Mouse (Mus musculus): ENCODE measurements around the gene Plac9b.
"Not testable (repeated sequence)": the region's sequence is repeated elsewhere in the genome, so short reads cannot be mapped to it uniquely, and the experiment has no call there.

The Plac9b gene

DNA sequence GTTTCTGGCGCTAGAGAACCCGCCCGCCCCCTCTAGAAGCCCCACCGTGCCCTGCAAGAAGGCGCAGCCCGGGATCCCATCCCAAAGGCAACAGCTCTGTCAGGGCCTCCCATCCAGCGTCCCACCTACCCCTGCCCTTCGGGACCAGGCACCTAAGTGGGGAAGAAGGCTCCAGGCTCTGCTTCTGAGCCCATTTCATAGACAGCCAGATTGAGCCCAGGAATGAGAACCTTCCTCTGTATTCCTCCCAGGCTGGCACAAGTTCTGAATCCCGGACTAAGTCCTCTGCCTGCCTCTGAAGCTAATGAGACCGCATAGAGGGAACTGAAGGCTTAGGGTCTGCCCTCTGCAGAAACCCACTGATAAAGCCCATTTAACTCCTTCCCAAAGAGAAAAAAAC is at the start of gene Plac9b:
Gene Plac9b (minus strand): TSS at position 101 of the 400 bp plus-strand sequence.
- DNase-seq (ENCODE audit: low read depth, low spot score) = not testable (repeated sequence)

DNA sequence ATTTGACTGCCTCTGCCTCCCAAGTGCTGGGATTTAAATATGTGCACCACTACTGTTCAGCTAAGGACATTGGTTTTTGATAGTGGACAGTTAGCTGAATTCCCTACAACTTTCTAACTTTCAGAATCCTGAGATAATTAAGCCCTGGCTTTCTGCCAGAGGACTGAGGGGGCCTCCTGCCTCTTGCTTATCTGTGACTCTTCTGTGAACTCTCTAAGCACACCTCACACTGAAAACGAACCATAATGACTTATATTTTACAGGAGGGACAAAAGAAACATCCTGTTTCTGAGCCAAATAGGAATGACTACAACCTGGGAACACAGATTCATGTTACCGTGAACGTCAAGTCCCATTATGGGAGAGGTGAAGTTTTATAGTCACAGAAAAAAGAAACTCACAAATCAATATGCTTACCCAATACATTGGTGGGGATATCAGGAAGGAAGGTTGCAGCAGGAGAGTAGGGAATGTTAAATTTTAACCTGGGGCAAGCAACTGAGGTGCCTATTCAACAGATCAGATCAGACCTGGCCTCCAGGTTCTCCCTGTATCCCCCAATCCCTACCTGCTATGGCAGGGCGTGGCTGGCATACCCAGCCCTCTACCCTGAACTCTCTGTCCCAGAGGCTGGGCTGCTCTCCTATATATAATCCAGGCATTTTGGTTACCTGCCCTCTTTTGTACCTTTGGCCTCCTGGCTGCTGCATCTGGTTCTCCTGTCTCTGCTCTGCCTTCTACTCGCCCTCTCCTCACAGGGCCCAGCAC is 34.1 kb upstream of the Plac9b start:
- not testable (repeated sequence) for DNase-seq (ENCODE audit: low read depth, low spot score)

DNA sequence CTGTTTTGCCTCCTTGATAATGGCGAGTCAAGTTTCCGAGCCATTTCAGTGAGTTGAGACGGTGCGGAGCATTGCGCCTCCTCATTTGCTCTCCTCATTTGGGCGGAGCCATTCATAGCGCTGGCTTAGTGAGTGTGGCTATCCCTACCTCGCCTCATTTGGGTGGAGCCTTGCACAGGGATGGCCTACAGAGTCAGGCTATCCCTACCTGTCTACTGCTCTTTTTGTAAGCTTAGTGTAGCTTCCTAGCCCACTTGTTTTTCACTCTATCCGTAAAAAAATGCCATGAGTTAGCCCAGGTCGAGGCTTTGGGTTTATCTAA is 24.6 kb upstream of the Plac9b start, which contains the start of gene Tmem254b:
Gene Tmem254b (minus strand): TSS at position 116 of the 322 bp plus-strand sequence.
- not testable (repeated sequence) for DNase-seq (ENCODE audit: low read depth, low spot score)

DNA sequence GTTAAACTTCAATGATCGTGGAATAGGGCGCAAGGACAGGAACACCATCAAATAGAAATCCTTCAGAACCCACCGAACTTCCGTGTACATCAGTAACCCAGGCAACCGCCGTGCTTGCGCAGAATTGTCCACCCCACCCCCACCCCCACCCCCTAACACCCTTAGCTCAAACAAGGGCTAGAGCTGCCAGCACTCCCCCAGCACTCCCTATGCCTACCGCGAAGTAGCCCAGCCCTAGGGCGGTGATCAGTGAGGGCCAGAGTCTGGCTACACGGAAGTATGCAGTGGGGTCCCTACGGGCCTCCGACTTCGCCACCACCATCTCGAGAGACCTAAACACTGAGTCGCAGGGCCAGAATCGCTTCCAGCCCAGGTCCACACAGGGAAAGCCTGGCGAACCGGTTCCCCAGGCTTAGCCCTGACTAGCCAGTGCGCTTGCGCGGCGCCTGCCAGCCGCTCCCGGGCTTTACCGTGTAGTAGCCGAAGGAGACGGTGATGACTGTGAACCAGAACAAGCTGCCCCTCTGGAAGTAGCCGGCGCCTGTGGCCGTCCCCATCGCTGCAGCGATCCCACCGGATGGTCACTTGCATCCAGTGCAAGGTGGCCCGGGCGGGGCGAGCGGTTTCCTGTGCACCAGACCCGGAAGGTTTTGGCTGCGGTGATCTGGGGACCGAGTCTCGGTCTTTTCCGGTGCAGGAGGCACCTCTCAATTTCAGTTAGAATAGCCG is 24.1 kb upstream of the Plac9b start:
- not testable (repeated sequence) for DNase-seq (ENCODE audit: low read depth, low spot score)

DNA sequence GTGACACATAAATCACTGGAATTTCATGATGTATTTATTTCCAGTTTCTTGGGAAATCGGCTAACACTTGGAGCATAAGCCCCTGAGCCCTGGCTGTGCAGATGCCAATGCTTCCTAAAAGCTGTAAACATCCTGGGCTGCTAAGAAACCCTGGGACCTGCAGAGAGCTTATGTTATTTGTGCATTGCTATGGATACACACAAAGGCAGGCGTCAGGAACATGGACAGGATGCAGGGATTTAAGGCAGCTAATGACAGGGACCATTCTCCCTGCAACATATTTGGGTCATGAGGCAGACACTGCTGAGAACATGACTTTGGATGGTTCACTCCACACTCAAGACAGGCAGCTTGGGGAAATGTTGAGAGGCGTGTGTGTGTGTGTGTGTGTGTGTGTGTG is 15.6 kb upstream of the Plac9b start:
- DNase-seq (ENCODE audit: low read depth, low spot score) = not testable (repeated sequence)

DNA sequence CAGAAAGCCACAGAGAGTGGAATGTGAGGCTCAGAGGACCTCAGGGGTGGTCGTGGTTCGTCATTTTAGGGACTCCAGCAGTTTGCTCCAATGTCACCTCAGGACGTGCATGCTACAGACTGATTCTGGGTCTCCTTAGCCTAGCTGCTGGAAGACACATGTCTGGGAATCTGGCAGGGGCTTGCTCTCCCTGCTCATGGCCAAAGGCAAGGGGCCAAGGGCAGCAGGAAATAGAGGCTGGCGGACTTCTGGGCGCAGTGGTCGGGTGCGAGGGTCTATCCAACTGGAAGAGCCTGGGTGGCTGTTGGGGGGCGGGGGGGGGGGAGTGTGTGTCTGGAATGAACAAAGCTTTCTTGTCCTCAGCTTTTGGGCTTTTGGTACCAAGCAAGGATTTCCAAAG is 6.1 kb upstream of the Plac9b start:
- DNase-seq (ENCODE audit: low read depth, low spot score) = not testable (repeated sequence)

DNA sequence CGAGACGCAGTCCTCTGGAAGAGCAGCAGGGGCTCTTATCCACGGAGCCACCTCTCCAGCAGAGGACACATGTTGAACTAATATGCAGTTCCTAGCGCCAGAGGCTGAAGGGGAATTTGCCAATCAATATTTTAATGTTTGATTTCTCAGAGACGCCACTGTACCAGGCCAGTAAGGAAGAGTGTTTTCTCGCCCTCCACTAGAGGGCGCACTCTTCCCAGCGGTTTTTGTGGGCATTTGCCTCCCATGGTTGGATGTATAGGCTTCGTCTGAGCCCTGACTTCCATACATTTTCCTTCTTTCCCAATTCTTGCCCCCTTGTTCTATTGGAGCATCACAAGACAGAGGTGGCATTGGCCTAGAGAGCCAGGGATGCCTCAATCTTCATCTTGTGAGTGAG is 4.4 kb upstream of the Plac9b start:
- not testable (repeated sequence) for DNase-seq (ENCODE audit: low read depth, low spot score)

DNA sequence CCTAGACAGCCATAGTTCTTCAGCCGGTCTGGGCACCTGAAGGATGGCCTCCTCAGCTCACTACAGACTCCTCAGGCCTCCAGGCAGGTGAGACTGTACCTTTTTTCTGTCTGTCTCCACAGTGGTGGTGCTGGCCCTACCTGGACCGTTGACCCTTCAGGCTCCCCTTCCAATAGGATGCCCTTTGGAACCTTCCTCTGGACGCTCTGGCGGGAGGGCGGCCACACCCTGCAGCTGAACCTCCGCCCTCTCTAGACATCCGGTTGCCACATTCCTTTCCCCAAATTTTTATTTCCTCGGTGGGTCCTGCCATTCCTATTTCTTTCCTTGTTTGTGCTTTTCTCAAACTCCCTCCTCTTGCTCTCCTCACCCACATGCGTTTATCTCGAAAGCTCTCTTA is 620 bp downstream of the Plac9b start:
- not testable (repeated sequence) for DNase-seq (ENCODE audit: low read depth, low spot score)

DNA sequence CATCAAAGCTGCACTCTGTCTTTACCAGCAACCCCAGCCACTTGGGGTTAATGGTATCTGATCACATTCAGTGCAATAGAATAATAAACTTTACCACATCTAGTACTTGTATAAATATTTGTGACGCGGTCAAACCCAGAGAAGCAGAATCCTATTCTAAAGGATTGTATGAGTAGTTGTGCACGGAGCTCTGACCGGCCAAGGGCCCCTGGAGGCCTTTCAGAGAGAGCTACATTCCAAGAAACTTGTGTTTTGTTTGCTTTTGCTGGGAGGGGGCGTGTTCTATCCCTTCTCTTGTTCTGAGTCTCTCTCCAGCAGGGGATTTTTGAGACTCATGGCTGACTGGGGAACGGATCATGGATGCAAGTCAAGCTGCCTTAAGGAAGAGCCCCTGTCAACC is 7.3 kb downstream of the Plac9b start:
- not testable (repeated sequence) for DNase-seq (ENCODE audit: low read depth, low spot score)

DNA sequence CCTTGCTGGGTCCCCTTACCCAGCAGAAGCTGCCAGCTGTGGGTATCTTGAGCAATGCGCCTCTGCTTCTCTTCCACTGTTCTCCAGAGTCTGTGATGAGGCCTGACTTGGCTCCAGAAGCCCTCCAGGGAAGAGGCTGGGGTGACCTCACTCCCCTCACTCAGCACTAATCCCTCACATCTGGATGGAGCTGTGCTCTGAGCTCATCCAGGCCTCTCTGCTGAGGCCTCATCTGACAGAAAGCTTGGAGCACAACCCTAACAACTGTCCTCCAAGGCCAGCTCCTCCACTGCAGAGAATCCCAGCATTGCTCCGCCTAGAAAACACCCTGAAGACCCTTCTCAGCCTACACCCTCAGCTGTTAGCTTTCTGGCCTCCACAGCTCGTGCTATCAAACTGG is 8.3 kb downstream of the Plac9b start:
- not testable (repeated sequence) for DNase-seq (ENCODE audit: low read depth, low spot score)

DNA sequence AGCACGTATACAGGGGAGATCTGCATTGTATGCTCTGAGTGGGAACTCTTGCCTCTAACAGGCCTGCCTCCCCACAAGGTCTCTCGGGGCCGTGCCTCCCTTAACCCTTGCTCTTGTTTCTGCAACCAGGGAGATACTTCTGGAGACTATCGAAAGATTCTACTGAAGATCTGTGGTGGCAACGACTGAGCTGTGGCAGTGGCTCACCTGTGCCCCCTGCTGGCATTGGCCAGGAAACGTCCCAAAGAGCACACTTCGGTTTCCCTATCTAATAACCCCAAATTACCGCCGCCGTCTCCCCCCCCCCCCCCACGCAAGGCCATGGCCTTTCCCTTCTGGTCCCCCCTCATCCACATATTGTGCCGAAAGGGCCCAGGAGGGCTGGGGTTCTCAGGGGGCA is 17.0 kb downstream of the Plac9b start:
- DNase-seq (ENCODE audit: low read depth, low spot score) = not testable (repeated sequence)

DNA sequence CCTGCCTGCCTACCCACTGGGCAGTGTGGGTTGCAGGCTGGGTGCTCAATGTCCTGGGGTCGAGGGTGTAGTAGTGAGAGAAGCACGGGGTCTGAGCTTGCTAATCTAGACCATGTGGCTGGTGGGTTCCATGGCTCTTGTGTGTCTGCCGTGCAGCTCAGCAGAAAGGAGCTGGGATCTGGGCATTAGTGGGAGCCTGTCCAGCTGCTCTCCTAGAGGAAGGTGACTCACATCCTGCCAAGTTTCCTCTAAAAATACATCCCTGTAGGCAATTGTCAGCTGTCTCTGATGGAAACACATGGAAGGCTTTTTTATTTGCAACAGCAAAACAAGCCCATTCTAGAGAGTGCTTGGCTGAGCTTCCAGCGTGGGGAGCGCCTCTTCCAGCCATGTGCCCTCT is 19.9 kb downstream of the Plac9b start:
- DNase-seq (ENCODE audit: low read depth, low spot score) = not testable (repeated sequence)

DNA sequence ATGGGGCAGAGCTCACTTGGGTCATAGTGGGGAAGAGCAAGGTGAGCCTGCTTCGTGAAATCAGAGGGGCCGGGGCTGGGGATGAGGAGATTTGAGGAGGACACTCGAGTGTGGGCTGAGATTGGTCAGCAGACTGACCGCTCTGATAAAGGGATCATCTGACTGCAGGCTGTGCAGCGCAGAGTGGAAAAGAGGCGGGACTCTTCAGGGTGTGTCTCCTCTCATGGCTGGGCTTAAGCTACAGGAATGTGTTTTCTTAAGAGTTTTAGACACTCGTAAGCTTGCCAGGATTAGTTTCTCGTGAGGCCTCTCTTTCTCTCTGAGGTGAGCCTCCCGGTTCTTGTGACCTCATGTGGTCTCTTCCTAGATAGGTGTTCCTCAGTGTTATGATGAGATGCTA is 21.1 kb downstream of the Plac9b start:
- DNase-seq (ENCODE audit: low read depth, low spot score) = not testable (repeated sequence)

DNA sequence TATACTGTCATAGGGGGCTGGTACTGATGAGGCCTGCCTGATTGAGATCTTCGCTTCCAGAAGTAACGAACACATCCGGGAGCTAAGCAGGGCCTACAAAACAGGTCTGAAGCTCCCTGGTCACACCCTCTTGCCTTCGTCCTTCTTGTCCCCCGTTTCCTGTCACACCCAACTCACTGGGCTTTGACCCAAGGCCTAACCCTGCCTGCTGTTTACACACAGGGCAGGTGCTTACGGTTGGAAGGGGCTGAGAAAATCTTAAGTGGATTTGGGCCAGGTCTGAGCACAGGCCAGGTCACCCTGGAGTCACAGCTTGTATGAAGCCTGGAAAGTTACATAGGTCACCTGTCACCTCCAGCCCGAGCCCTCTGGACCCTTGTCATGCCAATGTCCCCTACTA is 26.2 kb downstream of the Plac9b start:
- not testable (repeated sequence) for DNase-seq (ENCODE audit: low read depth, low spot score)

DNA sequence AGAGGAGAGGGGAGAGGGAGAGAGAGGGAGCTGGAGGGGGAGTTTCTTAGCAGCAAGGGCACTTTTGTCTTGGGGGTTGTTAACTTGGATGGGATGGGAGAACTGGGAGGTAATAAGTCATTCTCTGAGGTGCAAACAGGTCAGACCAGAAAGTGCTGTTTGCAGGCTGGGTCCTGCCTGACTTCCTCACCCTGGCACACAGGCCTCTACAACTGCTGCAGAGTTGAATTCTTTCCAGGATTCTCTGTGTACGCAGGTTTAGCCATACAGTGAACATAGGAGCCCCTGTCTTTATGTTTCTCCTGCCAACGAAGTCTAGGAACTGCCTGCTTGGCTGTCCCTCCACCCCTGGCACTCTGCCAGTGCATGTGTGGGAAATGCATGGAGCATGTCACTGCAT is 35.2 kb downstream of the Plac9b start:
- not testable (repeated sequence) for DNase-seq (ENCODE audit: low read depth, low spot score)

DNA sequence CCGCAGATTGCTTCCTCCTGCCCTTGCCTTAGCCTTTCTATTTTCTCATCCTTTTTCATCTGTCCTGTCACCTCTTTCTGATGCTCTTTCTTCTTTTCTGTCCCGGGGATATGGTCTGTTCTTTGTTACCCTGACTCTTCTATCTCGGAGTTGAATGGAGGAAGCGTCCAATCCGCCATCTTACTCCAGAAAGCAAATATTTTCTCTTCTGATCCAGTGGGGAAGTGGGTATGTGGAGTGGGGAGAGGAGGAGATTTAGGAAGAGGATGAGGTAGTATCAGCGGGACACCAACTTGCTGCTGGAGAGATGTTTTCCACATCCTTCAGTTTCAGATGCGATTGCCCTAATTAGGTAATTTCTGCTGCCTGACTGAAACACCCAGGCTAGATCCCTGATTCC is 63.2 kb downstream of the Plac9b start:
- DNase-seq (ENCODE audit: low read depth, low spot score) = not testable (repeated sequence)

DNA sequence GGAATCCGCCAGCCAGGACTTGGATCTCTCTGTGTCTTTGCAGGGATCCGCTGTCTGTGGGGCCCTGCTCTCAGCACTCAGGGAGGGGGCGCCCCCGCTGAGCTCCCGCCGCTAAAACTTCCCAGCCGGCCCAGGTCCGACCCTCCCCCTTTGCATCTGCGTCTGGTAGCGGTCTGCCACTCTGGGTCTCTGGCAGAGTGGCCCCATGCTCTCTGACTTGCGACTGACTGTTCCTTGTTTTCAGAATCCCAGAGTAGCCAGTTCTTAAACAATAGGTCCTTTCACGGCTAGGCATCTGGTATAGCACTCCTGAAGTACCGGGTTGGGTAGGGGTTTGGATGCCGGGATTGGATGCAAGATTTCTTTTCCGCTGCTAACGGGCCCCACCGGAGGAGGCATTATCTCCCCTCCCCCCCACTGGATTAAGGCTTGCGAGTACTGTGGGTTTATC is 63.7 kb downstream of the Plac9b start:
- DNase-seq (ENCODE audit: low read depth, low spot score) = not testable (repeated sequence)

DNA sequence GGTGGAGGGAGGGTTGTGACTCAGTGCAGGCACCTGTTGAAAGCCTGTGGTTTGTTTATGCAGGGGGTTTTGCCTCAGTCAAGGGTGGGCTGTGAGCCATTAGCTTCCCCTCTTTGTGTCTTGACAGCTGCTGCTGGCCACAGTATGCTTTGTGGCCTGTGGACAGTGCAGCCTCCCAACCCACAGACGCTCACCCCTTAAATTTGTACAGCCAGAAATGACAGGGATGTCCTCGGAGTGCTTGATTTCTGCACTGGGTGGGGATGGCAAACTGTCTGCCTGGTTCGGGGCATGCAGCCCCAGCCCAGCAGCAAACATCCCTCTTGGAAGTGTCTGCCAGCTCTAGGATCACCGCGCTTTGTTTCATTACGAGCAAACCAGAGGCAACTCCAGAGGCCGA is 64.1 kb downstream of the Plac9b start, which contains the start of gene Duxbl2:
Gene Duxbl2 (plus strand): TSS at position 200 of the 400 bp plus-strand sequence.
- not testable (repeated sequence) for DNase-seq (ENCODE audit: low read depth, low spot score)

Measured in c-Kit-negative CD71-positive TER-119-positive erythroid progenitor cells, embryonic 14.5 days (primary cell).